Mouse (Mus musculus): ENCODE measurements around the gene Klhl8.

DNA sequence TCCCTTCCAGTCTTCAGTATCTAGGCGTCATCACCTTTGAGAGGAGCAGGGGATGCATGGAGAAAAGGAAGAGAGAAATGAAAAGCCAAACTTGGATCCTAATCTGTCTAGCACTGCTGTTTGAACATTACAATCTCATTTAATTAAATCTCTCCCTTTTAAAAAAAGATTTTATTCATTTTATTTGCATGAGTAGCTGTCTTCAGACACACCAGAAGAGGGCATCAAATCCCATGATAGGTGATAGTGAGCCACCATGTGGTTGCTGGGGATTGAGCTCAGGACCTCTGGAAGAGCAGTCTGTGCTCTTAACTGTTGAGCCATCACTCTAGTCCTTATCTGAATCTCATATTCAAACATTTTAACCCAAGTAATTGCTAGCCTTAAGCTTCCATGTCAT lies 80.2 kb downstream of the Klhl8 start:
- TF ChIP-seq EP300 (IDR thresholded peaks at IDR 0.05) (no peak), CTCF (IDR thresholded peaks at IDR 0.05) (no peak)

Data from lung, postnatal 0 days (tissue).